Mouse (Mus musculus) left cerebral cortex, adult 8-10 months (tissue): ENCODE measurements at regions not wholly inside any gene's neighbourhood (a gene's known extent, or its start where the extent isn't known, plus 50 kb on each side); places are given as distances from the start of the nearest gene placed in this dataset.

ENCODE experiments used
- DNase-seq, 2 experiments: peaks; one replicate each; pipeline ENCODE4 v3.0.0; 2022; ENCODE audit warnings: low spot score in 2 of 2

DNA sequence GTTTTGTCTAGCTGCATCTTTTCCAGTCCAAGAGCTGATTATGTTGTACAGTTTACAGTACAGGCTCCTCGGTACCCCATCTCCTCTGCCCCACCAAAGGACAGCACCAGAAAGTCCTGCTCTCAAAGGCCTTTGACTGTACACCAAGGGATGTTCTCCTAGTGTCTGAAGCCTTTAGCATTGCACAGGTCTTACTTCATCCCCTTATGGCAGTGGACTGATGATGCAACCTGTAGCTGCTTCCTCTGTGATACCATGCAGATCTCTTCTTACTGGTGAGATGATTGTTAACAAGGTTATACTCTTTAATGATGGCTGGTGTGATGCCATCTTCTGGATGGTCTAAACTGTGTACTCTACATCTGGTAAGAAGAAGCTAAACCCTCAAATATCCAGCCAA lies 260.5 kb upstream of the Trib2 start:
- DNase-seq: no peak

DNA sequence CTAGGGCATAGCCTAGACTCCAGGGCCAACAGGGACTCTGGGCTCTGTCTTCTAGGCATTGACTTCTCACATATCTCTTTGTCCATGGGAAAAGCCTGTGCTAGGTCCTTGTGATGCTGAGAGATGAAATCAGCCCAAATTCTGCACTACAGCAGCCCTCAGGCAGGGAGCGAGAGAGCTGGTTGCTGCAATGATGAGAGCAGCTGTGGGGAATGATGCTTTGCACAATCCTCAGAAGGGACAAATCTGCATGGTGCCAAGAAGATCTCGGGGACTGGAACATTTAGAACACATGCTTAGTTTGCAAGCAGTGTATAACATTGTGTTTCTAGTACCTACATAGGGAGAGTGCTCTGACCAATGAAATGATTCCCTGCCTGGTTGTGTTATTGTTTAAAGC lies 259.2 kb upstream of the Trib2 start:
- DNase-seq: no peak

DNA sequence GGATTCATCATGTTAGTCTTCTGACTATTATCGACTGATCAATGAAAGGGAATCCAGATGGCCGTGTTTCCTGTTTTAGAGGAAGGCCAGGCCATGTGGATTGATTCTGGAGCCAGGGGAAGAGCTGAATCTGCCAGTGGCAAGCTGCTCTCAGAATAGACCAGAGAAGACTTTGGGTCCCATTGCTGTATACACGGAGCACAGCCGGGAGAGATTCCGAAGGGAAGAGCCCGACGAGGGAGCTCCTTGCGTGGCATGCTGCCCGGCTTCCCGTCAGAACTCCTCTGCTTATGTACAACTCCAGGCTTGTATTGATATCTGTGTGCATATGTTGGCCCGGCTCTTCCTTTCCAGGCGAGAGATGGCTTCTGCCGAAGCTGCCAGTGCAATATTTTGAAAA lies 252.2 kb upstream of the Trib2 start:
- peak in 1 of 2 experiments; percentile 12 for DNase-seq

DNA sequence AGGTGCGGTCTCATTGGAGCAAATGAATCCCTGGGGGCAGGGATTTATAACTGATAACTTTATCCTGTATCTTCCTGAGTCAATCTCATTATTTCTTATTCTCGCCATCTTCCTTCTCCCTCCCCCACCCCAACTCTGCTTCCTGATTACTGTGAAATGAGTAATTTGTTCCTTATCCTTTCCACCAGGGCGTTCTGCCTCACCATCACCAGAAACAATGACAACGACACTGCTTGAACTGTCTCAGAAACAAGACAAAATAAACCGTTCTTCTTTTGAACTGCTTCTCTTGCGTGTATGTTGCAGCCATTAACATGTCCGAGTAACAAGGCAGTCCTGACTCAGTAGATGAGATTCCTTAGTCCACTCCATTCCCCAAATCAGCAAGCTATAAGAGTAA lies 246.0 kb upstream of the Trib2 start:
- DNase-seq: no peak

DNA sequence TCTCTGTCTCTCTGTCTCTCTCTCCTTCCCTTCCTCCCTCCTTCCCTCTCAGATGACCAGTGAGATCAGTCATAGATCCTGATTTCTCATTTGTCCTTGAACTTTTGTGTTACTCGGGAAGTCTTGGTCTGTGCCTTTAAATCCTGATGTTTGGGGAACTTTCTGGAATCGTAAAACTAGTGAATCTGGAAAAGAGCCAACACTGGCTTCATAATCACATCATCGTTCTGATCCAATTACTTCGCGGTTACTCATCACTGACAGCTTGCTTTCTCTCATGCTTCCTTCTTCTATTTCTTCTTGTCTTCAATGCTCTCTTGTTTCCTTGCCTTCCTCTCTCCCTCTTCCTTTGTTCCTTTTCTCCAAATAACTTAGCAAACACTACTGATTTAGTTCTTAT lies 243.7 kb upstream of the Trib2 start:
- DNase-seq: no peak

DNA sequence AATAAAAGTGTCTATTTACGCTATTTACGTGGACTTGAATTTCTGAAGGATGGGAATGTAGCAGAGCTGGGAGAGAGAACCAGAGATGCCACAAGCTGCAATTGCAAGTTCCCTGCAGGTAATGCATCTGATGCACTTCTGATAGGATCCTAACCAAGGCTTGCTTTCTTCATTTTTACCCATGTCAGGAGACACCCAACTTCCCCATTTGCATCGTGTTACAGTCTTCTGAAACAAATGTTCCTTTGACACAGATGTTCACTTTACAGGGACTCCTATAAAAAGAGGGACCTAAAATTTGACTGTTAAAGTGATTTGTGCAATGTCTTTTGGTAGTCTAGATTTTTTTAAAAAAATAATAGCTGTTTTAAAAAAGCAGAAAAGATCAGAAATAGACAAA lies 241.5 kb upstream of the Trib2 start:
- no peak for DNase-seq

DNA sequence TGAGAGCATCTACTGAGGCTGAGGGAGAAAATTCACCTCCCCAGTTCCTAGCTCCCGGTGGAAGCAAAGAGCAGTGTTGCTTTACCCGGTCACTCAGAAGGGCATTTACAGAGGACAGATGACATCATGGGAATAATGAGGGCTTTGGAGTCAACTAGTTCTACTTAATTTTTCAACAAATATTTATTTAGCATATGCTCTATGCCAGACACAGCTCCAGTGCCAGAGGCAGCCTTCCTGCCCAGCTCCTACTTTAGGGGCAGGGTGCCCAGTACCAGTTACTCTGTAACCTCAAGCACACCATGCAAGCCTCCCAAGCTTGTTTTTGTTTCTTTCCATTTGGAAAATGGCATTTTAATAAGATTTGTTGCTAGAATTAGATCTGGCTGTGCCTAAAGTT lies 240.1 kb upstream of the Trib2 start:
- no peak for DNase-seq

DNA sequence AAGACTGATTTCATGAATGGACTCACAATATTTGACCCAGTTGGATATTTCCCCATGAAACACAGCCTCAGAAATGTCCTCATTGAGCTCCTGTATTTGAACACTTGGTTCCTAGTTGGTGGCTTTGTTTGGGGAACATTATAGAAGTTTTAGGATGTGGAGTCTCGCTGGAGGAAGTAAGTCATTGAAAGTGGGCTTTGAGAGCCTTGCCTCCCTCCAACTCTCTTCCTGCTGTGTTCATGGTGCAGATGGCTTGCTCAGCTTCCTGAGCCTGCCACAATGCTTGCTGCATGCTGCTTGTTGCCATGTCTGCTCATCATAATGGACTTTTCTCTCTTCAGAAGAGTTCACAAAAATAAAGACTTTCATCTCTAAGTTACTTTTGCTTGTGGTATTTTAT lies 239.5 kb upstream of the Trib2 start:
- DNase-seq: no peak

DNA sequence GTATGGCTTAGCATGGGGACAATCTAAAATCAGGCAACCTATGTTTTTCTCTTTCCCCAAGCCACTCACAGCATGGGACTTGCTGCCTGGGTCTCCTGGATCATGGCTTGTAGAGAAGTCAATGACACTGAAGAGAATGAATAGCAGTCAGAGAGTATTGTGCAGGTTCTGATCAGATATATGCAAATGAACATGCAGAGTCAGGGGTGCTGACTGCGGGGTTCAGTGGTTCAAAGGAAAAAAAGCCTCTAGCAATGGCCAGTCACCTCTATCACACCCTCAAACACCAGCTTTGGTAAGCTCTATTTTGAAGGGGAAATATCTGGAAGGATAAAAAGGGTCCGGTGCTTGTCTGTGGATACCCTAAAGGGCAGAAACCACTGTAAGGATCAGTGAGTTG lies 237.9 kb upstream of the Trib2 start:
- no peak for DNase-seq

DNA sequence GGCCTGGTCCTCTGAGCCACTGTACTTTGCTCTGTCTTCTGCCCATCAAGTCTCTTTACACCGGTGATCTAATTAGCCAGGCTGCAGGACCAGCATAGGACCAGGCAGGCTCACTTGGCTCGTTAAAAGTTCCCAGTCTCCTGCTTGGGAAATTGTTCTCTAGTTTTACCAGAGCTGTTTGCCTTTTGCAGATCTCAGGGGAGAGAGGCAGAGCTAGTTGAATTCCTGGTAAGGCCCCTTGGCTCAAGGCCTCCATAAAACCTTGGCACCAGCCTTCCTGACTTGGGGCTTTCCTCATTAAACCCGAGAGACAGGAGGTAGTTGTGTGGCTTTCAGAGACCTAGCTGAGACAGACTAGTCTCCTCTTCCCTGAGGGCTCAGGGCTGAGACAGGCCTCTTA lies 237.0 kb upstream of the Trib2 start:
- DNase-seq: no peak

DNA sequence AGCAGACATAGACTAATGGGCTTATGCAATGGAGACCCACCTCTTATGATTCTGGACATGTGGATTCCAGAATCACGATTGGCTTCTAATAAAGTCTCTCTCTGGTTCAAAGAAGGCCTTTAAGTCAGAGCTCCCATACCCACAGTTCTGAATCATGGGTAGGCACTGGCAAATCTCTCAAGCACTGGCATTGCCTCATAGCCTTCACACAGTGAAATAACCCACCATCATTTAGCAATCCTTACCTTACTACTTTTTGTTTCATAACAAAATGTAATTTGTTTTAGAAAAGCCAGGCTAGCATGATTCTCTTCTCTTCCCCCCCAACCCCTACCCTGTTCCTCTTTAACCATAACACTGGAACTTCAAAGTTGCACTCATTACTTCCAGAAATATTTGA lies 236.3 kb upstream of the Trib2 start:
- no peak for DNase-seq

DNA sequence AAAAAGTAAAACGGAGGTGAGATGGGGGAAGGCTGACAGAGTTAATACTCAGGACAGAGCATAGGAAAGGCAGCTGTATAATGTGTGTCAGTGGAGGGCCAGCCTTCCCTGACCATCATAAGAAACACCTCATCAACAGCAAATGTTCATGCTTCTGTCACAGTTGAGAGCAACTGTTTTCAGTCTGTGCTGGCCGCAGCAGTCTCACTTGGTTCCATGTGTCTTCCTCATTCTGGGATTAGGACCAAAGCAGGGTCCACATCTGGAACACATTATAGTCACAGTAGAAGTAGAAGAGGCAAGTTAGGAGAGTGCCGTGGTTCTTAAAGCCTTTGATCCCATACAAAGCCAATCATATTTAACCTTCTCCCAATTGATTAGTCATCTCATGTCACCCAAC lies 235.6 kb upstream of the Trib2 start:
- no peak for DNase-seq

DNA sequence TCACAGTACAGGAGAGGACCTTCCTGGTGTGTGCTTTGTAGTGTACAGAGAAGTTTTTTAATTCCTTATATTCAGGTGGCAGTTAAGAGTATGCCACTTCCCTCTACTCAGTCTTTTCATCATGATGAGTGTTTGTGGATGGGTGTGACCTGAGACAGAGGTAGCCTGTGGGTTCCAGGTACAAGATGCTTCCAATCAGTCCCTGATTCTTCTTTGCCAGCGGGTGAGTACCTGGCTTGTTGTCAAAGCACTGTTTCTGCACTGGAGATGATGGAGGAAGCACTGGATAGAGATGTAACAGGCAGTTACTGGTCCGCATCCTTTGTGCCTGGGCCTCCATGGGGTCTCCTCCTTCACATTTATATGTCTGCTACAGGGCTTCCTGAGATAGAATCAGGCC lies 234.7 kb upstream of the Trib2 start:
- no peak for DNase-seq

DNA sequence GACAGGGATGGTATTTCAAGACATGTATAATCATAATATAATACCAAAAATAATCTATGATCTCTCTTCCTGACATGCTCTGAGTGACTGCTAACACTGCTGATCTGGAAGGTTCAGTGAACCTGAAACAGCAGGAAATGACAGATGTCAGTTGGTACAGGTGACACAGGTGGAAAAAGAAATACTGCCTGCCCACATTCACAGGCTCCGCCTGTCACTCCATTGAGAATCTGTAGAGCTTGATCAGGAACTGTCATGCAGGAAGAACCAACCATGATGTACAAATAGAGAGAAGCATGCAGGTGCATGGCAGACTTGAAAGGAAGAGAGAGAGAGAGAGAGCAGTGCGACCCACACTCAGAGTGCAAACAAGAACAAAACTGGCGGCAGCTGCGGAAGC lies 232.8 kb upstream of the Trib2 start:
- no peak for DNase-seq

DNA sequence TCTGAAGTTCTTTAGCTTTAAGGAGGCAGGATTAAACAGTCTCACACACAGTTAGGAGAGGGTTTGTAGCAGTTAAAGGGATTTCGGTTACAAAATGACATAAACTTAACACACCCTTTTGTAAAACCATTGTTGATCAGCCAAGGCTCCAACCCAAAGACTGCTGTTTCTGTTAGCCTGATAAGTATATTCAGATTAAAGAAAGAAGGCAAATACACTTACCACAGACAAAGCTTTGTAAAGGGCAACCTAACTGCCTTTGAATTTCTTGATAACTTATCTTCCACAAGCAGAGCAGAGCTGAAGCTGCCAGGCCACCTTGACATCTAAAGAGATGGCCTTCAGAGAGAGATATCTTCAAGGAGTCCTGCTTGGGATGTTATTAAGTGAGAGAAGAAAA lies 229.9 kb upstream of the Trib2 start:
- DNase-seq: no peak

DNA sequence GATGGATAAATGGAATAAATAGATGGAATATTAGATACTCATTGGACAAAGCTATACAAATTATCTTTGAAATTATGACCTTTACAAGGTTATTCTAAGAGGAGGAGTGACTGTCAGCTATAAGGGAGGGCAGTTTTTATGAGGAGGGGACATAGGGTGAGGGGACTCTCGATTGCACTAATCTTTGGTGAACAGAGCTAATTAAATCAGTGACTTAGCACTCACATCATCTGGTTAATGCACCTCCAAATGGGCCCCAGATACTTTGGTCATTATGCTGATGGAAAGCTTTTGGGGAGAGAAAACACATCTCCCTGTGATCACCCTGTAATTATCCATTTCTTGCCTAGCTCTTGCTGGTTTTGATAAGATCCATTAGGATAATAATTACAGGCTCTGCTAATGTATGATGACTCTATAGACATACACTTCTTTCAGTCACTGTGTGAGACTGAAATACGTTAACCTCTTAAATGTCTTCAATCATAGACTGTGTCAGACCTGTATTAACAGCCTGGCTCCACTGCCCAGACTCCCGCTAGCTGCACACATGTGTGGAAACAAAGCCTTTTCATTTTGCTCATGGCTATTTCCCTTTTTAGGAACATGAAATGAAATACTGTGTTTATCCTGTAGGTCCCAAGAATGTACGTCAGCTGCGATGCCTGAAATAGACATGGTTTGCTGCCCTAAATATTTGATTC lies 229.2 kb upstream of the Trib2 start:
- no peak for DNase-seq

DNA sequence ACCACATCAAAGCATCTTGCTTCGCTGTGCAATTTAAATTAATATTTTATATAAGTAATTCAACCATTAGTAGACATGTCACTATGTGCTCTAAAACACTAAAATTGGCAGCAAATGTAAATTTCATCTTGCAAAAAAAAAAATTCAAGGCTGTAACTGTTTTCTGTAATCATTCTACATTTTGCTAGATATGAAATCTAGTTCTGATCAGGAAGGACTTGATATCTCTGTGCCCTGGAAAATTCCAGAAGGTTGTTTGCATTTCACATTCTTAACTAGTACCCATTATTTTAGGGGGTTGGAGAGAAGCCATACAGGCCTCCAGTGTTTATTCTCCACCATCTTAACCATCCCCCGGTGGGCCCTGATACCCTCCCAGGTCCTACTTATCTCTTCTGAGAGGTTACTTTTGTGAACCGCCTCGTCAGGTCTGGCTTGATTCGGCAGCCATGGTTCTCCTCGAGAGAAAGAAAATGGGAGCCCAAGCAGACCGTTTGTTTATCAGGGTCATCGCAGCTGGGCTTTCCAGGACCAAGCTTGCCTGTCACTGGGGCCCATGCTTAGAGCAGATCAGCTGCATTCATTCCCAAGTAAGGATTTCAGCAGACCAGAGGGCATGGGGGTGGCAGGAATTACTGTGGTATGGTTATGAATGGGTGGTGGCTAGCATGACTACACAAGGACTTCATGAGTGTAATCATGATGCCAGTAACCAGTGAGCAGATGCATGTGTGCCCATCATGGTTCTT lies 226.9 kb upstream of the Trib2 start:
- no peak for DNase-seq

DNA sequence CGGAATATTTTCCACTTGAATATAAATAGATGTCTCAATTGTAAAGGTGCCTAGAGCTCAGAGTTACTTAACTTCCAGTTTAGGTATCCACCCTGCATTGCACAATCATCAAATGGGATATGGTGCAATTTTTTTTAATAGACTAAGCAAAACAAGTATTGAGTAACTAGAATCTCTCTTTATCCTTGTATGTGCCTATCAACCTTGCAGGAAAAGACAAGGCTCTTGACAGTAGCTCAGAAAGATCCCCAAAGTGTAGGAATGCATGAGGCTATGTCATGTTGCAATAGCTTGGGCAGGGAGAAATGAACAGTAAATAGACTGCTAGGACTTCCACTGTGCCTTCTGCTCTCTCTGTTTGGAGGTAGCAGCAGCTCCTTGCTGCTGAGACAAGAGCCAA lies 225.6 kb upstream of the Trib2 start:
- DNase-seq: no peak

DNA sequence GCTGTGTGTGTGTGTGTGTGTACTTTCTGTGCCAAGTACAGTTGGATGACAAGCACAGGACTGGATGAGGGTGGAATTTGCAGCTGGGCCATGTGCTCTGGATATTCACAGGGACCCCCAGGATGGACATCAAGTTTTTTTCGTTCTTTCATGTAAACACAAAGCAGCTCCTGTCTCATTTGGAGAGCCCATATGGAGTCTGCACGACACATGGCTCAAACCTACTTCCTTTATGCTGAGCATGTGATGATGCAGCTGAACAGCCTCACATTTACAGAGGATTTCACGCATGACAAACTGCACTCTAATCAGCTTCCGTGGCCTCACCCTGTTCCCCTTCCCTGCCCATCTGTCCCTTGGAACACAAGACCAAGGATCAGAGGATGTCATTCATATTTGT lies 224.4 kb upstream of the Trib2 start:
- DNase-seq: no peak

DNA sequence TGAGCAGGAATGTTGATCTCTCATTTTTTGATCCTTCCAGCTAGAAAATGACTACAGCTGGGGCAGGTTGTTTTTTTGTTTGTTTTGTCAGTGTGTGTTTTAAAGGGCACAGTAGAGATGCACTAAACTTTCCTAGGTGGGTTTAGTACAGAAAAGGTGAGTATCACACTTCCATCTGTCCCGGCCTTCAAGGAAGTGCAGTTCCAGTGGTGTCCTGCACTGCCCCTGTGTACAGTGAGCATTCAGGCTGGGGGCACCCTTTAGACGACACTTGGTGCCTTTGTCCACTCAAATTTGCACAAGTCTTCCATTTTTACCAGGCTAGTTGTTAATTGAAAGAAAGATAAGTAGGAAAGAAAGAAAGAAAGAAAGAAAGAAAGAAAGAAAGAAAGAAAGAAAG lies 218.8 kb upstream of the Trib2 start:
- DNase-seq: no peak

DNA sequence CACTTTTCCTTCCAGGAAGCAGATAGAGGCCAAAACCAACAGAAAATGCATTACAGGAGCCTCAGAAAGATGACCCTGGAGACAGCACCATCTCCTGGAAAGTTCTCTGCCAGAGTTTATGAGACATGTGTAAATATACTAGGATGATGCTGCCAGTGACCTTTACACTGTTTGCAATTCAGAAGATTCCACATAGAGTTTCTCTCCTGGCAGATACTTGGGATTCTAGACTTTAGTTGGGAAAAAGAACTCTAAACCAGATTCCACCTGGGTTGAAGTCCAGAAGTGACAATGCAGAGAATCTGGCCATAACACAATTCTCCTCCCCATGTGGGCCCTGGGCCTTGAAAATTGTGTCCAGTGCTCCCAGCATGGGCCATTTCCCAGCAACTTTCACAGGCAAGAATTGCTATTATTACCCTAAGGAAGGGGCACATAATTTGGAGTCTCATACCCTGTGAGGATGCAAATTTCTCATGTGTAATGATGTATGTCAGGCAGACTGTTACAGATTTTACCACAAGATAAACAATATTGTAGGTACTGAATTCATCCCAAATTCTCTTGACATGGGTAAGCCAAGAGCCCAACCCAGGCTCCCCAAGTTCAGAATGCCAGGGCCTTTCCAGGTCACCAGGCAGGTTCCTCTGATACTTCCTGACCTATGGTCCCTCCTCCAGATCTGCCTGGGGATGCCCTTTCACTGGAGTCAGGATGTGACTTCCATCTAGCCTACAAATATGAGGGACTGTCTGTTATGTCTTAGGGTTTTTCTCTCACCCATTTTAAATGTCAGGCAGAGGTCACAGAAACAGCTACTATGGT lies 218.2 kb upstream of the Trib2 start:
- DNase-seq: no peak

DNA sequence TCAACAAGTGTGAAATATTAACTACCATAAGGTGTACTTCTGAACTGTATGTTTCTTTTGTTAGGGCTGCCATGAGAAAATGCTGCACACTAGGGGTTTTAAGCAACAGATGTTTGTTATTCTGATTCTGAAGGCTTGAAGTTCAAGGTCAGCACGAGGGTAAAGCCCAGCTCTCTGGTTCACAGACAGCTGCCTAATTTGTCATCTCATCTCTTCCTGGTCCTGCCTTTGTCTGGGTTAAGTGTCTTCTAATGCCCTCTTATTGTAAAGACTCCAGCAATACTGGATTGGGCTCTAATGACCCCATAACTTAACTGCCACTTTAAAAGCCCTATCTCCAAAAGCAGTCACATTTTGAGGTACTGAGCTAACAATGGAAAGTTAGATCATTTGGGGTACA lies 209.9 kb upstream of the Trib2 start:
- DNase-seq: no peak

DNA sequence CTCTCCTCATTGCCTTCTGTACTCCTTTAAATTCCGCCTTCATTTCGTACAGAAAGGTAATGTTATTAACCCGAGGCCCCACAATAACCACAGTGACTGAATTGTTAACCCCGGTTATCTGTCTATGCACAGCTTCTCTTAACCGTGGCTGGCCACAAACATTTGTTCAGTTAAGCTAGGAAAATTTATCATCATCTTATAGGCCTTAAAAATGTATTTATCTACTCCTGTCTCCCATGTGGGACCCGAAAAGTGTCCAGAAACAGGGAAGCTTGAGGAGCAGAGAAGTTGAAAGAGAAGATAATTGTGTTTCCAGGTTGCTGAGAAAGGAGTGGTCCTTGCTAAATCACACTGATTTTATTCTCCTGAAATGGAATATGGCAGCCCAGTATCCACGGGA lies 206.6 kb upstream of the Trib2 start:
- no peak for DNase-seq
